7 mouse cellular contexts compared by ENCODE assay signal in the genomic region with DNA sequence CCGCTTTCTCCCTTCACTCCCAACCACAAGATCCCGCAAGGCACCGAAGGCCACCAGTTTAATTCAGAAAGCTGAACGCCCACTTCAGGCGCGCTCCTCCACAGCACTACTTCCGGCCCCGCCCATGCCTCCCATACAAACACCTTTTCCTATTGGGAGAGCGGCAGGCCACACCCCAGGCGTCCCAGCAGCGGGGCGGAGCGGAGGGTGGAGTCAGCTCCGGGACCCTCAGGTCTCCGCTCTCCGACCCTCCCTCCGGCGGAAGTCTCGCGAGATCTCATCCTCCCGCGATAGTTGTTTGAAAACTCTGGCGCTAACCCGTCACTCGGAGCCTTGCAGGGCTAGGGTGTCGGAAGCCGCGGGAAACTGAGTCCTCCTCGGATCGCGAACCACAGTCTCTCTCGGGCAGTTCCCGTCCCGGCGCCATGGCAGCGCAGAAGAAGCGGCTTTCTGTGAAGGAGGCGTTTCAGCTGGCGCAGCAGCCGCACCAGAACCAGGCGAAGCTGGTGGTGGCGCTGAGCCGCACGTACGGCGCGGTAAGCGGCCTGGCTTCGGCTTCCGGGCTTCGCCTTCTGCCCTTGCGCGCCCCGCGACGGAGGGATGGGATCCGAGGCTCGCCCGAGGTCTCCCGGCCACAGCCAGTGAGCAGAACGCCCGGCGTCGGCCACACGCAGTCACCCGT. TPM values are rescaled to one million over a fixed set of nuclear protein-coding genes. Genes with fewer than 3 reads are reported as not detected.
DNase-seq lines count a peak whose midpoint lies in the region; ATAC-seq lines count a peak whose summit lies in the region.

Gene Ncapg, plus strand, starts transcription at position 322 of the 682 bp plus-strand sequence.

- no peaks in the 10 kb centered on the region for H3K9me3 ChIP-seq in embryonic facial prominence, embryonic 12.5 days
- H3K9me3 ChIP-seq in limb, embryonic 11.5 days (ENCODE audit: control insufficient read depth, low read length), result no peaks in the 10 kb centered on the region
- no peaks in the 10 kb centered on the region for H3K9me3 ChIP-seq in midbrain, embryonic 14.5 days (ENCODE audit: control insufficient read depth, low read length)

- peak within 1 kb of the TSS; percentile 89 for H3K27ac ChIP-seq in embryonic facial prominence, embryonic 12.5 days
- H3K27ac ChIP-seq in limb, embryonic 11.5 days (replicated peaks; ENCODE audit: low read depth, low read length), result peak within 1 kb of the TSS; percentile 87
- H3K27ac ChIP-seq in midbrain, embryonic 14.5 days (replicated peaks; ENCODE audit: low read depth, low read length), result peak within 1 kb of the TSS; percentile 77

- peak; percentile 100 for ATAC-seq in embryonic facial prominence, embryonic 12.5 days (ENCODE audit: insufficient number of reproducible peaks, insufficient read depth, low FRiP score, low TSS enrichment)
- peak; percentile 100 for ATAC-seq in limb, embryonic 11.5 days (ENCODE audit: insufficient number of reproducible peaks, low FRiP score, low TSS enrichment, low read depth)
- peak; percentile 100 for ATAC-seq in midbrain, embryonic 14.5 days (ENCODE audit: low FRiP score, low TSS enrichment)

- no peaks in the 10 kb centered on the region for H3K27me3 ChIP-seq in embryonic facial prominence, embryonic 12.5 days
- H3K27me3 ChIP-seq in limb, embryonic 11.5 days (ENCODE audit: control insufficient read depth, insufficient read depth, low read length), result no peaks in the 10 kb centered on the region
- no peaks in the 10 kb centered on the region for H3K27me3 ChIP-seq in midbrain, embryonic 14.5 days (ENCODE audit: control insufficient read depth, insufficient read depth, low read length)

- H3K36me3 ChIP-seq in embryonic facial prominence, embryonic 12.5 days, result no peaks in the 10 kb centered on the region
- H3K36me3 ChIP-seq in limb, embryonic 11.5 days (ENCODE audit: control insufficient read depth, insufficient read depth, low read length), result no peaks in the 10 kb centered on the region
- H3K36me3 ChIP-seq in midbrain, embryonic 14.5 days (ENCODE audit: control insufficient read depth, insufficient read depth, low read length), result no peaks in the 10 kb centered on the region

- H3K9ac ChIP-seq in embryonic facial prominence, embryonic 12.5 days, result peak within 1 kb of the TSS; percentile 79
- peak within 1 kb of the TSS; percentile 89 for H3K9ac ChIP-seq in limb, embryonic 11.5 days (ENCODE audit: low read length)
- peak within 1 kb of the TSS; percentile 71 for H3K9ac ChIP-seq in midbrain, embryonic 14.5 days (replicated peaks; ENCODE audit: low read length)

- peaks cover 6% of the 10 kb centered on the region for H3K4me1 ChIP-seq in embryonic facial prominence, embryonic 12.5 days
- H3K4me1 ChIP-seq in limb, embryonic 11.5 days (ENCODE audit: control insufficient read depth, insufficient read depth, low read length), result peaks cover 3% of the 10 kb centered on the region; the same call in 1 of the 2 replicates
- H3K4me1 ChIP-seq in midbrain, embryonic 14.5 days (ENCODE audit: control insufficient read depth, insufficient read depth, low read length), result 0 out of 2 replicates have a peak, but pooled peaks cover 5% of the 10 kb centered on the region

- peak within 1 kb of the TSS; percentile 77 for H3K4me2 ChIP-seq in embryonic facial prominence, embryonic 12.5 days (replicated peaks)
- H3K4me2 ChIP-seq in limb, embryonic 11.5 days (ENCODE audit: low read depth, severe bottlenecking), result peak within 1 kb of the TSS; percentile 84
- H3K4me2 ChIP-seq in midbrain, embryonic 14.5 days (ENCODE audit: low read length), result peak within 1 kb of the TSS; percentile 98

- peak within 1 kb of the TSS; percentile 82 for H3K4me3 ChIP-seq in embryonic facial prominence, embryonic 12.5 days
- peak within 1 kb of the TSS; percentile 78 for H3K4me3 ChIP-seq in limb, embryonic 11.5 days (ENCODE audit: low read depth, low read length)
- H3K4me3 ChIP-seq in midbrain, embryonic 14.5 days (replicated peaks; ENCODE audit: low read depth, low read length), result peak within 1 kb of the TSS; percentile 75

- under 1% methylated on average over 66 of the region's 66 CpGs for WGBS in embryonic facial prominence, embryonic 12.5 days
- WGBS in limb, embryonic 11.5 days, result under 1% methylated on average over 66 of the region's 66 CpGs
- under 1% methylated on average over 66 of the region's 66 CpGs for WGBS in midbrain, embryonic 14.5 days

- peak; percentile 99 for DNase-seq in adrenal gland, postnatal 25 days
- peak; percentile 100 for DNase-seq in heart, adult 11 months
- DNase-seq in kidney, adult 18-20 months, result peak; percentile 100
- DNase-seq in limb, embryonic 11.5 days (ENCODE audit: low spot score), result peak; percentile 100
- peak; percentile 99 for DNase-seq in midbrain, embryonic 14.5 days
- peak; percentile 98 to 100 for DNase-seq in spleen, adult 18-20 months

RNA-seq across cellular contexts. Expression of gene Ncapg, which starts in this region (rescaled TPM):
- 3.4 and 4.7 TPM in 2 replicates for total RNA-seq in adrenal gland, postnatal 25 days (2021)
- polyA plus RNA-seq in embryonic facial prominence, embryonic 12.5 days (2016; fragmentation: Nextera tagmentation; extraction: Ambion mirVana), result 56.8 and 58.3 TPM in 2 replicates
- 83.7 and 84.7 TPM in 2 replicates for polyA plus RNA-seq in limb, embryonic 11.5 days (2014; fragmentation: Nextera tagmentation; extraction: Ambion mirVana)
- 6.5 and 13.3 TPM in 2 replicates for polyA plus RNA-seq in midbrain, embryonic 14.5 days (2014; fragmentation: Nextera tagmentation; extraction: Ambion mirVana)

Comparison
In these comparisons a context has a peak if more than half of its experiments do, and no peak if none do; other contexts are left out.
1. Peak in every context shown above with its lines: DNase-seq, ATAC-seq, H3K4me3 ChIP-seq and H3K27ac ChIP-seq.